ENCODE assay signal across 8 mouse cellular contexts in genomic region chr4:120855360-120856060, GRCm38 (mm10). TPM values are rescaled to one million over a fixed set of nuclear protein-coding genes. Genes with fewer than 3 reads are reported as not detected.
DNase-seq lines count a peak whose midpoint lies in the region; ATAC-seq and TF ChIP-seq lines count a peak whose summit lies in the region.

No protein-coding gene starts in this region.

- H3K4me2 ChIP-seq in lung, postnatal 0 days (replicated peaks; ENCODE audit: low read depth, low read length): peak overlapping the region; percentile 84
- peak overlapping the region; percentile 92 for H3K4me2 ChIP-seq in limb, embryonic 14.5 days (replicated peaks; ENCODE audit: low read depth, low read length, severe bottlenecking)
- H3K4me2 ChIP-seq in stomach, embryonic 15.5 days: peak overlapping the region; percentile 94

- TF ChIP-seq POLR2A in cerebellum, adult 2 months (IDR thresholded peaks at IDR 0.05; ENCODE audit: borderline replicate concordance, insufficient read depth, low read length): no peak
- no peak for TF ChIP-seq POLR2A in limb, embryonic 14.5 days (IDR thresholded peaks at IDR 0.05; ENCODE audit: borderline replicate concordance, extremely low read depth, insufficient read depth, insufficient read length)

- peak overlapping the region; percentile 55 for H3K4me3 ChIP-seq in cerebellum, adult 2 months (replicated peaks; ENCODE audit: insufficient read depth, low read depth, low read length)
- no peak overlapping the region for H3K4me3 ChIP-seq in lung, postnatal 0 days (ENCODE audit: low read depth, low read length)
- peak overlapping the region; percentile 50 for H3K4me3 ChIP-seq in limb, embryonic 14.5 days (replicated peaks; ENCODE audit: low read length)
- peak overlapping the region; percentile 57 for H3K4me3 ChIP-seq in stomach, embryonic 15.5 days (replicated peaks)

- no peak for TF ChIP-seq EP300 in lung, postnatal 0 days (IDR thresholded peaks at IDR 0.05)

- no peak for TF ChIP-seq CTCF in cerebellum, adult 2 months (IDR thresholded peaks at IDR 0.05; ENCODE audit: borderline replicate concordance, insufficient read depth, low read depth, low read length)
- TF ChIP-seq CTCF in lung, postnatal 0 days (IDR thresholded peaks at IDR 0.05): no peak

- peaks cover 37% of the 10 kb centered on the region for H3K4me1 ChIP-seq in cerebellum, adult 2 months (ENCODE audit: control insufficient read depth, insufficient read depth, low read length)
- H3K4me1 ChIP-seq in lung, postnatal 0 days (ENCODE audit: insufficient read depth, low read depth, low read length): no peaks in the 10 kb centered on the region
- H3K4me1 ChIP-seq in limb, embryonic 14.5 days (ENCODE audit: control insufficient read depth, insufficient read depth, low read length): no peaks in the 10 kb centered on the region
- peaks cover 4% of the 10 kb centered on the region; the same call in 1 of the 2 replicates for H3K4me1 ChIP-seq in stomach, embryonic 15.5 days

- no peak overlapping the region for H3K9ac ChIP-seq in lung, postnatal 0 days (replicated peaks; ENCODE audit: low read depth)
- no peak overlapping the region for H3K9ac ChIP-seq in limb, embryonic 14.5 days (ENCODE audit: low read depth, low read length, severe bottlenecking)
- no peak overlapping the region for H3K9ac ChIP-seq in stomach, embryonic 15.5 days

- H3K27me3 ChIP-seq in cerebellum, adult 2 months (ENCODE audit: control insufficient read depth, insufficient read depth, low read length): no peaks in the 10 kb centered on the region
- 0 out of 2 replicates have a peak, but pooled peaks cover 9% of the 10 kb centered on the region for H3K27me3 ChIP-seq in lung, postnatal 0 days (replicated peaks; ENCODE audit: insufficient read depth, low read length)
- H3K27me3 ChIP-seq in limb, embryonic 14.5 days (ENCODE audit: control insufficient read depth, insufficient read depth, low read length): peaks cover 24% of the 10 kb centered on the region; the same call in 1 of the 2 replicates
- H3K27me3 ChIP-seq in stomach, embryonic 15.5 days (replicated peaks): peaks cover 15% of the 10 kb centered on the region

- WGBS in cerebellum, adult 2 months: 10% methylated on average over 7 of the region's 7 CpGs
- 31% methylated on average over 7 of the region's 7 CpGs for WGBS in lung, postnatal 0 days
- WGBS in limb, embryonic 14.5 days: 20% methylated on average over 7 of the region's 7 CpGs
- 34% methylated on average over 7 of the region's 7 CpGs for WGBS in stomach, embryonic 15.5 days

- H3K27ac ChIP-seq in cerebellum, adult 2 months (ENCODE audit: insufficient read depth, low read length): peak overlapping the region; percentile 89
- H3K27ac ChIP-seq in lung, postnatal 0 days (ENCODE audit: low read length): no peak overlapping the region
- H3K27ac ChIP-seq in limb, embryonic 14.5 days (replicated peaks; ENCODE audit: low read depth, low read length): no peak overlapping the region
- H3K27ac ChIP-seq in stomach, embryonic 15.5 days: no peak overlapping the region

- no peaks in the 10 kb centered on the region for H3K36me3 ChIP-seq in lung, postnatal 0 days (ENCODE audit: insufficient read depth, low read length)
- no peaks in the 10 kb centered on the region for H3K36me3 ChIP-seq in limb, embryonic 14.5 days (ENCODE audit: control insufficient read depth, insufficient read depth, low read length)
- no peaks in the 10 kb centered on the region for H3K36me3 ChIP-seq in stomach, embryonic 15.5 days

- no peaks in the 10 kb centered on the region for H3K9me3 ChIP-seq in lung, postnatal 0 days (ENCODE audit: low read length)
- H3K9me3 ChIP-seq in limb, embryonic 14.5 days (ENCODE audit: control insufficient read depth, low read length): 0 out of 2 replicates have a peak, but pooled peaks cover 3% of the 10 kb centered on the region
- no peaks in the 10 kb centered on the region for H3K9me3 ChIP-seq in stomach, embryonic 15.5 days

- peak in 1 of 2 experiments; percentile 54 for DNase-seq in cerebellum, adult 2 months
- DNase-seq in lung, postnatal 0 days (ENCODE audit: low spot score): no peak
- no peak for DNase-seq in lung, postnatal 10 days
- DNase-seq in limb, embryonic 14.5 days (ENCODE audit: low spot score): no peak
- DNase-seq in embryo, embryonic 9.5 days (ENCODE audit: extremely low spot score): no peak
- DNase-seq in left cerebral cortex, adult 11 months (ENCODE audit: low spot score): no peak

- no peak for ATAC-seq in cerebellum, adult (ENCODE audit: insufficient number of reproducible peaks, low FRiP score, low TSS enrichment)
- no peak for ATAC-seq in lung, postnatal 0 days
- ATAC-seq in limb, embryonic 14.5 days (ENCODE audit: low FRiP score, low read depth): no peak
- ATAC-seq in stomach, embryonic 15.5 days (ENCODE audit: insufficient read depth, low FRiP score, low read depth): no peak

RNA-seq across cellular contexts. Expression of gene Rims3, which starts 0.9 kb away (rescaled TPM):
- polyA plus RNA-seq in cerebellum, adult 2 months (2012; rRNA removed): 104 and 118 TPM in 2 replicates
- polyA plus RNA-seq in lung, postnatal 0 days (2015; fragmentation: Nextera tagmentation; extraction: Ambion mirVana): 0.21 and 0.26 TPM in 2 replicates
- 0.75 and 0.77 TPM in 2 replicates for polyA plus RNA-seq in limb, embryonic 14.5 days (2012; rRNA removed)
- 0.55 and 0.57 TPM in 2 replicates for polyA plus RNA-seq in limb, embryonic 14.5 days (2014; fragmentation: Nextera tagmentation; extraction: Ambion mirVana)
- polyA plus RNA-seq in stomach, embryonic 15.5 days (2015; fragmentation: Nextera tagmentation; extraction: Ambion mirVana): 1.3 and 1.5 TPM in 2 replicates

RNA-seq across cellular contexts. Expression of gene Nfyc, which starts 24.1 kb away (rescaled TPM):
- polyA plus RNA-seq in cerebellum, adult 2 months (2012; rRNA removed): 150 and 172 TPM in 2 replicates
- polyA plus RNA-seq in lung, postnatal 0 days (2015; fragmentation: Nextera tagmentation; extraction: Ambion mirVana): 53.7 and 54.5 TPM in 2 replicates
- polyA plus RNA-seq in limb, embryonic 14.5 days (2012; rRNA removed): 170 and 245 TPM in 2 replicates
- polyA plus RNA-seq in limb, embryonic 14.5 days (2014; fragmentation: Nextera tagmentation; extraction: Ambion mirVana): 108 and 112 TPM in 2 replicates
- polyA plus RNA-seq in stomach, embryonic 15.5 days (2015; fragmentation: Nextera tagmentation; extraction: Ambion mirVana): 76.4 and 88.0 TPM in 2 replicates

Comparison
In these comparisons a context has a peak if more than half of its experiments do, and no peak if none do; other contexts are left out.
1. RNA of gene Rims3, which starts 0.9 kb away (polyA plus RNA-seq): 104 to 118 TPM in cerebellum, adult 2 months; 1.3 to 1.5 TPM in stomach, embryonic 15.5 days, 0.55 to 0.77 TPM in limb, embryonic 14.5 days and 0.21 to 0.26 TPM in lung, postnatal 0 days; every median in the first group is over 10 times any median in the second.
2. Peak in every context shown above with its lines, with median percentiles within 50 percentile points of each other: H3K4me2 ChIP-seq.